Mouse (Mus musculus) lung, postnatal 0 days (tissue): ENCODE data around the gene Ecpas. TPM values are rescaled to one million over a fixed set of nuclear protein-coding genes. Genes with fewer than 3 reads are reported as not detected.

Source experiments
- ATAC-seq: fragments of 200-750 bp; cut with Nextera tagmentation; 2 replicates; pipeline ENCODE4 v1.8.0; 2017; ENCODE audit warnings: moderate library complexity
- DNase-seq: peaks from one replicate; pipeline ENCODE4 v3.0.0-alpha.2; 2016; ENCODE audit warnings: low spot score
- H3K27ac ChIP-seq: fragments of 300-500 bp; sonication (generic); 2 replicates; pipeline ENCODE4 v1.5.1; 2014; ENCODE audit warnings: antibody characterized with exemption, mild to moderate bottlenecking, low read length, mixed read lengths
- H3K27me3 ChIP-seq: fragments of 300-500 bp; sonication (generic); replicated peaks from 2 replicates; pipeline ENCODE4 v1.6.1; 2014; ENCODE audit warnings: low read length, mixed read lengths; ENCODE audit not compliant: insufficient read depth
- H3K36me3 ChIP-seq: fragments of 300-500 bp; sonication (generic); 2 replicates; pipeline ENCODE4 v1.6.1; 2014; ENCODE audit warnings: low read length, mixed read lengths; ENCODE audit not compliant: insufficient read depth
- H3K4me1 ChIP-seq: fragments of 300-500 bp; sonication (generic); 2 replicates; pipeline ENCODE4 v1.6.1; 2014; ENCODE audit warnings: antibody characterized with exemption, low read depth, low read length, mixed read lengths; ENCODE audit not compliant: insufficient read depth
- H3K4me2 ChIP-seq: fragments of 300-500 bp; sonication (generic); replicated peaks from 2 replicates; pipeline ENCODE4 v1.6.1; 2014; ENCODE audit warnings: low read depth, mild to moderate bottlenecking, low read length, moderate library complexity, mixed read lengths
- H3K4me3 ChIP-seq: fragments of 300-500 bp; sonication (generic); 2 replicates; pipeline ENCODE4 v1.5.1; 2014; ENCODE audit warnings: low read depth, low read length
- H3K9ac ChIP-seq: fragments of 300-500 bp; sonication (generic); replicated peaks from 2 replicates; pipeline ENCODE4 v1.6.1; 2014; ENCODE audit warnings: low read depth, mild to moderate bottlenecking
- H3K9me3 ChIP-seq: fragments of 300-500 bp; sonication (generic); 2 replicates; pipeline ENCODE4 v1.6.1; 2016; ENCODE audit warnings: low read length, mixed read lengths
- CTCF ChIP-seq: IDR thresholded peaks from 2 replicates; pipeline ENCODE4 v1.5.1; 2016; ENCODE audit warnings: antibody characterized with exemption, mild to moderate bottlenecking
- EP300 ChIP-seq: IDR thresholded peaks from 2 replicates; pipeline ENCODE4 v1.6.1; 2016; ENCODE audit warnings: antibody characterized with exemption, mild to moderate bottlenecking, control low read depth
- WGBS: fragments of 180-500 bp; shearing (Covaris S2); extraction: QIAGEN DNeasy Blood & Tissue Kit; methylation state at CpG from one replicate; pipeline ENCODE4 v1.1.7; 2014; 5-methylcytosine and 5-hydroxymethylcytosine counted together
- polyA plus RNA-seq: library from polyadenylated mRNA; unstranded; fragments of >200 nt; fragmentation: Nextera tagmentation; extraction: Ambion mirVana; gene quantifications from 2 replicates; pipeline ENCODE4 v1.2.1, GENCODE M21; 2015

The Ecpas gene
- polyA plus RNA-seq, 1 experiment from 2014 or later, result 15.8 TPM

DNA sequence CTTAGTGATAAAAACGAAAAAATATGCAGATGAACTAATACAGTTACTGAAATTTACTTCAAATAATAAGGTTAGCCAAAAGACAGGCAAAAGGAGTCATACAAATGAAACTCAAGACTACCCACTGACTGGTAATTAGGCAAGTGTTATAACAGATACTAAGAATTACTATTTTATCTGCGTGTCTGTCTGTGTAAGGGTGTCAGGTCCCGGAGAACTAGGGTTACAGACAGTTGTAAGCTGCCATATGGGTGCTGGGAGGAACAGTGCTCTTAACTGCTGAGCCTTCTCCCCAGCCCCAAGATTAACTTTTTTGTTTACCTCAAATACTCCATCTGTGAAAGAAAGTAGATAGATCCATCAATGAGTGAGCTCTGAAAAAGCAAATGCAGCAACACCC is 25.8 kb downstream of the Ecpas start:
- TF ChIP-seq EP300 (no peak), CTCF (no peak)
- Histone ChIP-seq H3K4me1 (no peaks in the 10 kb centered on the region), H3K4me3 (no peak overlapping the region), H3K27me3 (no peaks in the 10 kb centered on the region), H3K4me2 (no peak overlapping the region), H3K9ac (no peak overlapping the region), H3K9me3 (no peaks in the 10 kb centered on the region), H3K27ac (no peak overlapping the region), H3K36me3 (no peaks in the 10 kb centered on the region)
- DNase-seq (no peak), ATAC-seq (no peak)
- WGBS, result 79% methylated on average over 3 of the region's 3 CpGs

GRCm38 (mm10) chr4:58885341-58885740 is 27.2 kb downstream of the Ecpas start:
- TF ChIP-seq CTCF (no peak), EP300 (no peak)
- WGBS, result 58% methylated on average over 5 of the region's 5 CpGs

DNA sequence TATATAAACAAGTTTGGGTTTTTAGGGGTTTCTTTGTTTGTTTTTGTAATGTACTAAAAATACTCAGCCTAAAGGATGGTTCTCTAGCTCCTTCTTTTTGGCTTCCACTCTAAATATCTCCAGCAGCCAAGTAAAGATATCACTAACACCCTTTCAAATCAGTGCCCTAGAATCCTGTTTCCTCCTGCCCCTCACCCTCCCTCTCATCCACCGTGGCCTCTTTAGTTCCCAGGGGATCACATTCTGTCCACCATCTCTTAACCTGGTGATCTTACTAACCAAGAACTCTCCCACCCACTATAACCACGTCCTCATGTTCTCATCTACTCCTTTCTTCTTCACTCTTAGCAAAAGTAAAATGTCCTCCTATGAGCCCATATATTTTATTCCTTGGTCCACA is 28.7 kb downstream of the Ecpas start:
- Histone ChIP-seq H3K27ac (no peak overlapping the region), H3K36me3 (no peaks in the 10 kb centered on the region), H3K4me1 (no peaks in the 10 kb centered on the region), H3K9me3 (no peaks in the 10 kb centered on the region), H3K9ac (no peak overlapping the region), H3K4me3 (no peak overlapping the region), H3K4me2 (no peak overlapping the region), H3K27me3 (no peaks in the 10 kb centered on the region)
- no peak for ATAC-seq
- TF ChIP-seq EP300 (no peak), CTCF (no peak)
- 57% methylated on average over 2 of the region's 2 CpGs for WGBS
- DNase-seq, result no peak

More at GRCm38 (mm10) chr4:58885341-58885740, 27.2 kb downstream of the Ecpas start:
- no peaks in the 10 kb centered on the region for H3K4me1 ChIP-seq
- no peaks in the 10 kb centered on the region for H3K36me3 ChIP-seq
- no peaks in the 10 kb centered on the region for H3K9me3 ChIP-seq
- H3K4me2 ChIP-seq, result no peak overlapping the region
- no peak overlapping the region for H3K9ac ChIP-seq
- DNase-seq, result no peak
- ATAC-seq, result no peak
- no peak overlapping the region for H3K4me3 ChIP-seq
- no peaks in the 10 kb centered on the region for H3K27me3 ChIP-seq
- H3K27ac ChIP-seq, result no peak overlapping the region

DNA sequence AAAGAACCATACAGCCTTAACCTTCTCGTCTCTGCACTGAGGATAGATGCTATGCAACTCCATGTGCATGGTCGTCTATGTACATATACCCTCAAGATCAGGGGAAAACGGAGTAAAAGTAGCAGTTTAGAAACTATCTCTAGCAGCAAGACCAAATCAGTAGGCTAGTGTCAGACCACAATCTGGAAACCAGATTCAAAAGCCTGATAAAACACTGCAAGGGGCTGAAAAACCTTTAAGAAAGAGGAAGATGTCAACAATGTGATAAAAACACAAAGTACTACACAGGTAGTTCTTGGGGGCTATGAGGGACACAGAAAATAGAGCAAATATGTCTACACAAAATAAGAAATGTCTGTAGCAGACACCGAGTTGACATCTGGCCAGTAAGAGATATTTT is 38.2 kb downstream of the Ecpas start:
- H3K36me3 ChIP-seq, result 0 out of 2 replicates have a peak, but pooled peaks cover 4% of the 10 kb centered on the region
- ATAC-seq, result no peak

GRCm38 (mm10) chr4:58867242-58867641 is 45.3 kb downstream of the Ecpas start:
- ATAC-seq, result no peak
- Histone ChIP-seq H3K27me3 (no peaks in the 10 kb centered on the region), H3K9ac (no peak overlapping the region), H3K9me3 (no peaks in the 10 kb centered on the region), H3K4me2 (no peak overlapping the region), H3K4me1 (no peaks in the 10 kb centered on the region), H3K36me3 (no peaks in the 10 kb centered on the region), H3K4me3 (no peak overlapping the region), H3K27ac (no peak overlapping the region)
- no peak for TF ChIP-seq EP300
- TF ChIP-seq CTCF, result no peak
- no peak for DNase-seq
- WGBS, result 84% methylated on average over 6 of the region's 6 CpGs

More for the DNA sequence above, 38.2 kb downstream of the Ecpas start:
- Histone ChIP-seq H3K9ac (no peak overlapping the region), H3K4me3 (no peak overlapping the region), H3K4me1 (no peaks in the 10 kb centered on the region), H3K27ac (no peak overlapping the region), H3K9me3 (no peaks in the 10 kb centered on the region), H3K27me3 (no peaks in the 10 kb centered on the region), H3K4me2 (no peak overlapping the region)
- TF ChIP-seq EP300, result no peak
- no peak for TF ChIP-seq CTCF
- 85% methylated on average over 4 of the region's 4 CpGs for WGBS
- DNase-seq, result no peak

DNA sequence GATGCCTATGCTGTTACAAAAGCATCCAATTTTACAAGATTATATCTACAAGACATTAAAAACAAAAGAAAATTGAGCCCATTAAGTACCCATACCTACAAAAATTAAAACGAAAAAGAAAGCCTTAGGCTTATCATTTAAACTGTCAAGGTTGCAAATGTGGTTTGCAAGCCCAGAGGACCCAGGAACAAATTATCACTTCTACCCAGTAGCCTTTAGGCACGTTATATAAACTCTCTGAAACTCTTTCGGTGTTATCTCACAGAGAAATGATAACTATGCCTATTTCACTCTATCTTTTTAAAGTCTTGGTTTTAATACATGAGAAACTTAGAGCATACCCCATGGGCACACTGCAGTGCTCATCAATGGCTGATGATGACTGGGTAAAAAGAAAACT is 79.6 kb downstream of the Ecpas start:
- WGBS, result 70% methylated on average over 3 of the region's 3 CpGs
- ATAC-seq, result no peak
- TF ChIP-seq EP300, result no peak
- no peak for TF ChIP-seq CTCF

GRCm38 (mm10) chr4:58825921-58826320 is 86.6 kb downstream of the Ecpas start:
- Histone ChIP-seq H3K4me3 (no peak overlapping the region), H3K27ac (no peak overlapping the region), H3K4me1 (no peaks in the 10 kb centered on the region), H3K36me3 (peaks cover 9% of the 10 kb centered on the region), H3K9ac (no peak overlapping the region), H3K9me3 (no peaks in the 10 kb centered on the region), H3K27me3 (no peaks in the 10 kb centered on the region), H3K4me2 (no peak overlapping the region)
- 83% methylated on average over 4 of the region's 4 CpGs for WGBS
- ATAC-seq, result no peak
- no peak for TF ChIP-seq EP300
- TF ChIP-seq CTCF, result no peak
- no peak for DNase-seq

More for the DNA sequence above, 79.6 kb downstream of the Ecpas start:
- H3K4me2 ChIP-seq, result no peak overlapping the region
- H3K4me3 ChIP-seq, result no peak overlapping the region
- no peak overlapping the region for H3K27ac ChIP-seq
- no peaks in the 10 kb centered on the region for H3K4me1 ChIP-seq
- no peak overlapping the region for H3K9ac ChIP-seq
- no peaks in the 10 kb centered on the region for H3K27me3 ChIP-seq
- DNase-seq, result no peak
- H3K36me3 ChIP-seq, result peaks cover 12% of the 10 kb centered on the region; the same call in 1 of the 2 replicates
- no peaks in the 10 kb centered on the region for H3K9me3 ChIP-seq
